Mouse (Mus musculus) brain, embryonic 14.5 days (tissue): ENCODE data around the gene Tmem56.

Source experiments
- CTCF ChIP-seq: fragments of 200-500 bp; IDR thresholded peaks from 2 replicates; pipeline ENCODE4 v1.5.1; 2012; ENCODE audit warnings: inconsistent platforms, mild to moderate bottlenecking, moderate library complexity, borderline replicate concordance; ENCODE audit not compliant: insufficient read depth, insufficient read length; ENCODE audit errors: extremely low read depth
- POLR2A ChIP-seq: fragments of 200-500 bp; IDR thresholded peaks from 2 replicates; pipeline ENCODE4 v1.6.1; 2012; ENCODE audit warnings: mild to moderate bottlenecking, inconsistent platforms, borderline replicate concordance; ENCODE audit not compliant: poor library complexity, insufficient read depth, insufficient read length, severe bottlenecking; ENCODE audit errors: extremely low read depth

DNA sequence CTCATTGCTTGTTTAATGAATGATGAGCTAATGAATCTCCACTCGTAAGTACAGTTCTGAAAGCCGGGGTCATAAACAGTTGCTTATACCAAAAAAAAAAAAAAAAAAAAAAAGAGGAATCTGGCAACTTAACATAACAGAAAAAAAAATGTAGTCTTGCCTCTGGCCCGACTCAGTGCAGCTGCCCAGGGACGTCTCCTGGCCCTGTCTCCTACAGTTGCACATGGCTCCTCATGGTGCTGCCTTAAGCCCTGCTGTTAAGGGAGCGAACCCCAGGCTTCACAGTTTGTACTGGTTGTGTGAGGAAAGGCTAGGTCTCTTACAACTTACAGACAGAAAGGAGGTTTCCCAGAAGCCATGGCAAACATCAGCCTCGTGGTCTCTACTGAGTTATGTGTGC is 31.3 kb upstream of the Tmem56 start:
- no peak for TF ChIP-seq CTCF
- no peak for TF ChIP-seq POLR2A
